Mouse (Mus musculus): ENCODE results near the gene Kcnq1. TPM values are rescaled to one million over a fixed set of nuclear protein-coding genes. Genes with fewer than 3 reads are reported as not detected.

Kcnq1 gene
- polyA plus RNA-seq, 1 experiment from 2014 or later = 0.73 TPM

GRCm38 (mm10) chr7:143328185-143328915 is 222.2 kb downstream of the Kcnq1 start:
- Histone ChIP-seq H3K36me3 (no peaks in the 10 kb centered on the region), H3K27me3 (no peaks in the 10 kb centered on the region), H3K9me3 (no peaks in the 10 kb centered on the region), H3K27ac (no peak overlapping the region), H3K4me3 (no peak overlapping the region), H3K9ac (no peak overlapping the region), H3K4me2 (replicated peaks) (no peak overlapping the region), H3K4me1 (peaks cover 10% of the 10 kb centered on the region)
- ATAC-seq (ENCODE audit: insufficient number of reproducible peaks, insufficient read depth, low FRiP score, low TSS enrichment) = no peak
- WGBS = 88% methylated on average over 18 of the region's 18 CpGs

- Histone ChIP-seq H3K4me3 (no peak overlapping the region), H3K4me1 (peaks cover 17% of the 10 kb centered on the region), H3K27ac (no peak overlapping the region), H3K4me2 (replicated peaks) (no peak overlapping the region), H3K9me3 (no peaks in the 10 kb centered on the region), H3K36me3 (no peaks in the 10 kb centered on the region), H3K27me3 (no peaks in the 10 kb centered on the region), H3K9ac (no peak overlapping the region)
- ATAC-seq (ENCODE audit: insufficient number of reproducible peaks, insufficient read depth, low FRiP score, low TSS enrichment) = no peak
- WGBS = 67% methylated on average over 14 of the region's 14 CpGs
These were observed 223.1 kb downstream of the Kcnq1 start for GRCm38 (mm10) chr7:143329110-143329810.

GRCm38 (mm10) chr7:143333040-143333439 is 226.9 kb downstream of the Kcnq1 start:
- 0 out of 2 replicates have a peak, but pooled peaks cover 3% of the 10 kb centered on the region for H3K9me3 ChIP-seq
- H3K36me3 ChIP-seq = no peaks in the 10 kb centered on the region
- no peaks in the 10 kb centered on the region for H3K27me3 ChIP-seq
- 58% methylated on average over 8 of the region's 8 CpGs for WGBS
- H3K4me2 ChIP-seq (replicated peaks) = no peak overlapping the region
- H3K9ac ChIP-seq = no peak overlapping the region
- H3K4me3 ChIP-seq = no peak overlapping the region
- no peak for ATAC-seq (ENCODE audit: insufficient number of reproducible peaks, insufficient read depth, low FRiP score, low TSS enrichment)
- H3K4me1 ChIP-seq = peaks cover 17% of the 10 kb centered on the region
- H3K27ac ChIP-seq = peak overlapping the region; percentile 12; the same call in 1 of the 2 replicates

DNA sequence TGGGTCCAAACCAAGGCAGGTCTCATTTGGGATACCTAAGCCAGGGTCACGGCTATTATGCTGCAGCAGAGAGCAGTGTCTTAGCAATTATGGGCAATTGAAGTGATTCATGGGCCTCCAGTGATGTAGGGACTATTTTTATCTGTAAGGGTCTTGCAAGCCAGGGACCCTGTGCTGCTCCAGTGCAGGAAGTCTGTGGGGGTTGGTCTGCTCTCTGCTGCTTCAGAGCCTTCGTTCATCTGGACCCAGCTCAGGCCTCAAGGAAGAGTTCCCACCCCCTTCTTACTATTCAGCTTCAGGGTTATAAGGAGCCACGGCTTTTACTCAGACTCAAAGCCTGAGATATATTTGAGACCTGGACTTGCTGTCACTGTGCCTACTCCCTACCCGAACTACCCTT is 227.4 kb downstream of the Kcnq1 start:
- WGBS = 34% methylated on average over 4 of the region's 4 CpGs
- ATAC-seq (ENCODE audit: insufficient number of reproducible peaks, insufficient read depth, low FRiP score, low TSS enrichment) = no peak

DNA sequence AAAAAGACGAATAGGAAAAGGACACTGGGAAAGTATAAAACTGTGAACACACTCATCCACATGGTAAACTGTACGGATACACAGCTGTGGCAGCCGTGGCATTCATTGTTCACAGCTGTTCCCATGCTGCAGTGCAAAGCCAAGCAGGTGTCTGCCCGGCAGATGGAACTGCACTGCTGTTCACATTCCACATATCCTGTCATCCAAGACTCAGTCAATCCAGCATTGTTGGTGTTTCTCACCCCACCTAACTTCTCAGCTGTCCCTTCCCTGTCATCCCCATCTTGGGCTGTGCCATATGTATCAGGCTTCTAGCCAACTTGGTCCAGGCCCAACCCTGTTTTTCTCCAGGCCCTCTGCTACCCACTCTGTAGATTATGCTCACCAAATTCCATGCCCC is 232.5 kb downstream of the Kcnq1 start:
- ATAC-seq (ENCODE audit: insufficient number of reproducible peaks, insufficient read depth, low FRiP score, low TSS enrichment) = no peak
- no peak overlapping the region for H3K4me3 ChIP-seq
- H3K27me3 ChIP-seq = no peaks in the 10 kb centered on the region

More for the DNA sequence above, 227.4 kb downstream of the Kcnq1 start:
- Histone ChIP-seq H3K36me3 (no peaks in the 10 kb centered on the region), H3K9me3 (0 out of 2 replicates have a peak, but pooled peaks cover 3% of the 10 kb centered on the region), H3K27me3 (no peaks in the 10 kb centered on the region), H3K4me3 (no peak overlapping the region), H3K4me2 (replicated peaks) (no peak overlapping the region), H3K9ac (no peak overlapping the region), H3K27ac (peak overlapping the region; percentile 12; the same call in 1 of the 2 replicates), H3K4me1 (peaks cover 17% of the 10 kb centered on the region)

GRCm38 (mm10) chr7:143340601-143341281 is 234.6 kb downstream of the Kcnq1 start:
- 0 out of 2 replicates have a peak, but pooled peaks cover 2% of the 10 kb centered on the region for H3K27me3 ChIP-seq
- 0 out of 2 replicates have a peak, but pooled peaks cover 3% of the 10 kb centered on the region for H3K9me3 ChIP-seq
- H3K36me3 ChIP-seq = no peaks in the 10 kb centered on the region
- peaks cover 16% of the 10 kb centered on the region for H3K4me1 ChIP-seq
- H3K4me2 ChIP-seq (replicated peaks) = no peak overlapping the region
- no peak for ATAC-seq (ENCODE audit: insufficient number of reproducible peaks, insufficient read depth, low FRiP score, low TSS enrichment)
- no peak overlapping the region for H3K27ac ChIP-seq
- H3K4me3 ChIP-seq = no peak overlapping the region
- H3K9ac ChIP-seq = no peak overlapping the region
- 53% methylated on average over 15 of the region's 15 CpGs for WGBS

More for the DNA sequence above, 232.5 kb downstream of the Kcnq1 start:
- WGBS = 68% methylated on average over 4 of the region's 4 CpGs
- Histone ChIP-seq H3K9ac (no peak overlapping the region), H3K4me1 (peaks cover 13% of the 10 kb centered on the region), H3K4me2 (replicated peaks) (no peak overlapping the region), H3K27ac (no peak overlapping the region), H3K36me3 (no peaks in the 10 kb centered on the region), H3K9me3 (0 out of 2 replicates have a peak, but pooled peaks cover 3% of the 10 kb centered on the region)

GRCm38 (mm10) chr7:143341301-143341980 is 235.3 kb downstream of the Kcnq1 start:
- Histone ChIP-seq H3K9me3 (0 out of 2 replicates have a peak, but pooled peaks cover 3% of the 10 kb centered on the region), H3K27ac (no peak overlapping the region), H3K27me3 (0 out of 2 replicates have a peak, but pooled peaks cover 2% of the 10 kb centered on the region), H3K4me3 (no peak overlapping the region), H3K4me1 (peaks cover 16% of the 10 kb centered on the region), H3K36me3 (no peaks in the 10 kb centered on the region), H3K4me2 (replicated peaks) (no peak overlapping the region), H3K9ac (no peak overlapping the region)
- 84% methylated on average over 3 of the region's 3 CpGs for WGBS
- ATAC-seq (ENCODE audit: insufficient number of reproducible peaks, insufficient read depth, low FRiP score, low TSS enrichment) = no peak

DNA sequence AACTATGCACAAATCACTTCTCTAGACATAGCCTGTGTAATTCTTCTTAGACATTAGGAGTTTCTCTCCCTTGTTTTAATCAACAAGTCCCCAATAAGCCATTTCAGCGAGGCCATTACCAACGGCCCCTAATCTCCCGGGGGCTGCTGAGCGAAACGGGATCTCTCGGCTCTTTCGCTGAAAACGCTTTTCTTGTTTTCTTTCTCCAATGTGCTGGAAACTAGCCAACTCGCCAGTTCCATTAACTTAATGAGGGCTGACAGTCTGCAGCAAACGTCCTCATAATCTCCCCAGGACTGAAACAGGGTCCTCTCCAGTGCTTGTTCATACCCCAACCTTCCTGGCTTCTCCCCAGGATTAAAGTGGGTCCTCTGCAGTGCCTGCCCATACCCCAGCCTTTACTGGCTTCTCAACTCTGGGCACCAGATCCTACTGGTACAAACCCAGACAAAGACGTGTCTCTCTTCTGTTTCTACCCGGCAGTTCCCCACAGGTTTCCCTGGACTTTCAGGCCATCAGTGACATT is 237.7 kb downstream of the Kcnq1 start:
- 0 out of 2 replicates have a peak, but pooled peaks cover 2% of the 10 kb centered on the region for H3K27me3 ChIP-seq
- H3K4me3 ChIP-seq = no peak overlapping the region
- H3K9me3 ChIP-seq = no peaks in the 10 kb centered on the region
- no peak for ATAC-seq (ENCODE audit: insufficient number of reproducible peaks, insufficient read depth, low FRiP score, low TSS enrichment)
- 17% methylated on average over 12 of the region's 12 CpGs for WGBS
- peaks cover 16% of the 10 kb centered on the region for H3K4me1 ChIP-seq
- no peaks in the 10 kb centered on the region for H3K36me3 ChIP-seq
- H3K4me2 ChIP-seq (replicated peaks) = no peak overlapping the region
- no peak overlapping the region for H3K9ac ChIP-seq
- peak overlapping the region; percentile 37; the same call in 1 of the 2 replicates for H3K27ac ChIP-seq

DNA sequence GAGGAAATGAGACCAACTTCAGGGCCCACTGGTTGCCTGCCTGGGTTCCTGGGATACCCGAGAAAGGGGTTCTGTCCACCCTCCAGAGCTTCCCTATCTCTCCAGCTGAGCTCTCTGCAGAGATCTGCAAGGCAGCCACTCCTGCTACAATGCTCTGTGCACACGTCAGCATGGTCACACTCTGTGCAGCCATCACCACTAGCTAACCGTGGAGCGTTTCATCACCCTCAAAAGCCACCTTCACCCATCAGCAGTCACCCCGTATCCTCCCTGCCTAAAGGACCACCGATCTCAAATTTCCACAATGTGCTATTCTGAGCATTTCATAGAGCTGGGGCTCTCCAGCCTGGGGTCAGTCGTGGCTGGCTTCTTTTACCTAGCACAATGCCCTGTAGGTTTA is 243.1 kb downstream of the Kcnq1 start:
- 64% methylated on average over 7 of the region's 7 CpGs for WGBS
- no peak for ATAC-seq (ENCODE audit: insufficient number of reproducible peaks, insufficient read depth, low FRiP score, low TSS enrichment)
- no peak overlapping the region for H3K4me3 ChIP-seq
- no peaks in the 10 kb centered on the region for H3K36me3 ChIP-seq
- no peak overlapping the region for H3K9ac ChIP-seq
- H3K27me3 ChIP-seq = 0 out of 2 replicates have a peak, but pooled peaks cover 2% of the 10 kb centered on the region
- H3K4me1 ChIP-seq = no peaks in the 10 kb centered on the region
- H3K9me3 ChIP-seq = no peaks in the 10 kb centered on the region
- H3K4me2 ChIP-seq (replicated peaks) = no peak overlapping the region
- no peak overlapping the region for H3K27ac ChIP-seq

DNA sequence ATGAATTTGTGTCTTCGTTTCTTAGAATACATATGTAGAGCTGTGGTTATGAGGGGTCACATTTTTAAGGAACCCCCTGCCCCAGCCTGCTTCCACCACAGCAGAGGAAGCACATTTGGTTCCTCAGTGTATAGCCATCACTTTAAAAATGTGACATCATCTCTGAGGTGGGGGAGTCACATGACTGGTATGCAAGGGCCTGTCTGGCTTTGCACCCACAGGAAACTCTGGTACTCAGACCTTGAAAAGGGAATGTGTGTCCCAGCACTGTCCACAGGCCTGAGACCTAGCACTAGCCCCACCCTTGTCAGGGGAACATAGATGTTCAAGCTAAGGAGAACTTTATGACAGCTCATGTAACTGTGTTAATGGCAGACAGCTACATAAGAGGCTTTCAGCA is 243.7 kb downstream of the Kcnq1 start:
- Histone ChIP-seq H3K27me3 (0 out of 2 replicates have a peak, but pooled peaks cover 1% of the 10 kb centered on the region), H3K9me3 (no peaks in the 10 kb centered on the region), H3K27ac (no peak overlapping the region), H3K36me3 (no peaks in the 10 kb centered on the region), H3K4me3 (no peak overlapping the region), H3K9ac (no peak overlapping the region), H3K4me2 (replicated peaks) (no peak overlapping the region), H3K4me1 (no peaks in the 10 kb centered on the region)
- WGBS = 79% methylated on average over 1 of the region's 1 CpGs
- no peak for ATAC-seq (ENCODE audit: insufficient number of reproducible peaks, insufficient read depth, low FRiP score, low TSS enrichment)

GRCm38 (mm10) chr7:143355831-143356230 is 249.7 kb downstream of the Kcnq1 start:
- 49% methylated on average over 5 of the region's 5 CpGs for WGBS
- H3K9ac ChIP-seq = no peak overlapping the region
- H3K36me3 ChIP-seq = no peaks in the 10 kb centered on the region
- no peak for ATAC-seq (ENCODE audit: insufficient number of reproducible peaks, insufficient read depth, low FRiP score, low TSS enrichment)
- no peak overlapping the region for H3K4me3 ChIP-seq
- no peak overlapping the region for H3K27ac ChIP-seq
- H3K27me3 ChIP-seq = no peaks in the 10 kb centered on the region
- H3K4me1 ChIP-seq = no peaks in the 10 kb centered on the region
- no peak overlapping the region for H3K4me2 ChIP-seq (replicated peaks)
- no peaks in the 10 kb centered on the region for H3K9me3 ChIP-seq

All from embryonic facial prominence, embryonic 12.5 days (tissue).